Mouse (Mus musculus): Measurements from ENCODE around the gene 2300009A05Rik.

DNA sequence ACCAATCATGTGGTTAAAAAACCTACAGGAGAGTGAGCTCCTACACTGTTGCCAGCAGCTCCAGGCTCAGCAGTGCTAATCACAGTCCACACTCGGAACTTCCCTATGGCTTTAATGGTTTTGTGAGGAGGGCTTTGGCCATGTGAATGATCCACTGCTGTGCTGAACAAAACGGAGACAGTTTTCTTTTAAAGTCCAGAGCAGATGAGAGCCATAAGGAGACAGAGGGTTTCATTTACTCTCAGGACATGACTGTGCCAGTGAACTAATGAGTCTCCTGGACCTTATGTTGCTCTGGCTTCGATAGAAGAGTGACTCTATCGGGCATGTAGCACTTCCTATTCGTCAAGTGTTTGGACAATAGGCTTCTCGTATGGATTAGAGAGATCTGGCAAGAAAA, 21.4 kb upstream of the 2300009A05Rik start:
- TF ChIP-seq CTCF (IDR thresholded peaks at IDR 0.05; ENCODE audit: extremely low read depth, insufficient read length, insufficient replicate concordance, low read depth, low read length) (no peak), POLR2A (IDR thresholded peaks at IDR 0.05; ENCODE audit: low read depth, low read length) (no peak)
